Mouse (Mus musculus) adrenal gland, postnatal 4 days (tissue): ENCODE data around the gene Itgb6. TPM values are rescaled to one million over a fixed set of nuclear protein-coding genes. Genes with fewer than 3 reads are reported as not detected.
A peak's percentile ranks its signal among the peaks of the same experiment; 100 is the strongest.

Source experiments
- DNase-seq, 2 experiments: peaks; one replicate each; pipeline ENCODE4 v3.0.0; 2021 to 2022; ENCODE audit warnings: low spot score in 2 of 2, mixed read lengths in 2 of 2
- total RNA-seq, 2 experiments: library from RNA; stranded (reverse); gene quantifications; 2 replicates each; pipeline ENCODE4 v1.2.3; 2021

Itgb6 gene
- total RNA-seq, 2 experiments from 2014 or later = 1.3 to 4.0 TPM

DNA sequence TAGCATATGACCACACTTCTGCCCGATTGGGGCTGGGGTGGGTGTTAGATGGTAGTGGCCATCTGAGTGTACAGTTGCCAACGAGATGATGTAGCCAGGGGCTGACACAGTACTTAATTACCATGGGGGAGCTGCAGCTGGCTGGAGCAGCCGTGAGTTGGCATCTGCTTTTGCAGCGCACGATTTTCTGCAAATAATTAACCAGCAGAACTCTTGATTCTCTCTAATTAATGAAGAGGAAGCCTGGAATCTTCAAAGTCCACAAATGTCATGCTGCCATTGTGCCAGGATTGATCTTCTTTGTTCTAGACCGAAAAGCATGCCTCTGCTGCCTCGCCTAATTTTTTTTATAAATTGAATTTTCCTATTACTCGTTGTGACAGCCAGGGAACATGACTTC, 8.6 kb downstream of the Itgb6 start:
- no peak for DNase-seq

DNA sequence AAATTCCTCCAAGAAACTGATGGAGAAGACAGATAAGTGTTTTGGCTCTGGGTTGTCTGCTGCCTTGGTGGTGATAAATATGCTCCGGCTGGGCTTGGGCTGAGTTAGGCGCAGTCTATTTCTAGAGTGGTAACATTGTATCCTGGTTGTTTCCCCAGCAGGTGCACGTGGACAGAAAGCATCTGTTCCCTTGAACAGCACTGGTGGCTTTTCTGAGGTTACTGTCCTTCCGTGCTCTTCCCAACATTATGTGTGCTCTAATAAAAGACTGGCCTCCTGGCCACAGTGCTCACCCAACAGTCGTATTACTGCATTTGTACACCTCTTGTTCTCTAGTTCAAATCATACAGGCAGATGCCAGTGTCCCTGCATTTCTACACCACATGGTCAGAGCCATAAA, 9.6 kb downstream of the Itgb6 start:
- DNase-seq = no peak

DNA sequence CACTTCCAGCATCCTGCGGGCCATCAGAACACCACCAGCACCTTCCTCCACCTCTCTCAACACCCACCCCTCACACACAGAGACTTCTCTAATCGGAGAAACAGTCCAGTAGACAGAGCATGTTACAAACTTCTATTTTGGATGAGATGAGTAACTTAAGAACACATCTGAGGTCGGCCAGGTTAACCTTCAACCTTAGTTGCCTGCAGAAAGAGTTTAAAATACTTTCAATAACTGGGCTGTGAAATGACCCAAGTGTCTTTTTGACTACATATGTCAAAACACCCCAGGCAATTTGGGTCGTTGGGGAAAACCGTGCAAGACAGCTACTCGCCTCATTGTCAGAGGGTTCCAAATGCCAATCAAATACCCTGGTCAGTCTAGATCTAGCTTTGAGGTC, 10.0 kb downstream of the Itgb6 start:
- no peak for DNase-seq

DNA sequence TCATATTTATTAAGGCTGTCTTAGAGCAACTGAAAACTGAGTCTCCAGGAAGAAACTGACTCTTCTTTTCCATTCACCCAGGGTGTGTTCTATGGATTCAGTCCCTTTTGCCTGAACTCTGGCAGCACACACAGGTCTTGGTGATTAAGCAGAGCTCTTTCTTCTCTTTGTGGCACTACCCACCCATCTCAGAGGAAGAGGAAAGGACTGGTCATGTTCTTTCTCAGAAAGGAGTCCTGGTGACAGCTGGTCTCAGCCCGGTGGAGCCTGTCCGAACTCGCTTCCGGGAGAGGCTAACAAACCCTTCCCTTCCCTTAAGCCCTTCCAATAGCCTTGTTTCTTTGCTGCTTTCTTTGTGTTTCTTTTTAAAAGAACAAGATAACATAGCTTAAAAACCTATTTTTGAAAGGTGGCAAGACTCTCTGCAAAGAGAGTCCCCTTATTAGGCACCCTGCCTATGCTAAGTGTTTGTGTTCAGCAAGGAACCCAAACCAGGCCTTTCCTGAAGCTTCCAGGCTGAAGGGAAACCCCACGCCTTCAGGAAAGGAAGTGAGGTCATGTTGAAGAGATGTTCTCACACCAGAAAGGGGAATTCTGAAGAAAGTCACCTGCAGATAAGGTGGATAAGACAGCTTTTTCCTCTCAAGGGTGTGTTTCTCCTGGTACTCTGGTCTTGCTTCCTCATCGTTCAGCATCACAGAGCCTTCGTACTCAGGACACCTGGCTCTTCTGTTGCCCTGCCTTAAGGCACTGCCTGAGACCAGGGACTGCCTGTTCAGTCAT, 11.2 kb downstream of the Itgb6 start:
- DNase-seq = no peak

DNA sequence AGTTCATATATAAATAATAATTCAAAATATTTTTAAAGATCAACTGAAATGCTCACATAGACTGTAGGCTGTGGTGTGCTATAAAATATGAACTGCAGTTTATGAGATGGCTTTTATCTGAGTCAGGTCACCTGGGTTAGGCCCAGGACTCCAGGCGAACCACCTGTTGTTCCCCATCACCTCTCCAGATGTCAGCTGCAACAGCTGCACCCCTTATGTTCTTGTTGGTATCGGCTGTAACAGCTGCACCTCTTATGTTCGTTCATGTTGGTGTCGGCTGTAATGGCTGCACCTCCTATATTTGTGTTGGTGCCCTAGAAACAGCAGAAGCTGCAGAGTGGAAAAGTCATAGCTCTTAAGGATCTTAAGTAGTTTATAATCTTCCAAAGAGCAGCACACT, 12.1 kb downstream of the Itgb6 start:
- DNase-seq = no peak

DNA sequence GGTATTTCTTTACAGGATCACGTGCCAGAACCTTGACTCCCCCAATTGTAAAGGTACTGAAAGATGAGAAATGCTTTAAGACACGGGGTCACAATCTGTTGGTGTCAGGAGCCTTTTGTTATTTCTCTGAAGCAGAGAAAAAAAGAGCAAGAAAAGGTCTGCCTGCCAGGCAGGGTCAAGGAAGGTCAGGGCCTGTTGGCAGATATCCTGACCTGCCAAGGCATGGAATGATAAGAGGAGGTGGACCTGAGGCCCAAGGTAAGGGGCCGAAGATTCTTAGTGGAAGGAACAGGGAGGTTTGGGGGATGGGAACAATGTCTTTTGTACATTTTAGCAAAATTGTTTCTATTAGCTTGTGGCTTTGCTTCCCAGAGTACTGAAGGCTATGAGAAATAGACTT, 13.8 kb downstream of the Itgb6 start:
- DNase-seq = no peak

DNA sequence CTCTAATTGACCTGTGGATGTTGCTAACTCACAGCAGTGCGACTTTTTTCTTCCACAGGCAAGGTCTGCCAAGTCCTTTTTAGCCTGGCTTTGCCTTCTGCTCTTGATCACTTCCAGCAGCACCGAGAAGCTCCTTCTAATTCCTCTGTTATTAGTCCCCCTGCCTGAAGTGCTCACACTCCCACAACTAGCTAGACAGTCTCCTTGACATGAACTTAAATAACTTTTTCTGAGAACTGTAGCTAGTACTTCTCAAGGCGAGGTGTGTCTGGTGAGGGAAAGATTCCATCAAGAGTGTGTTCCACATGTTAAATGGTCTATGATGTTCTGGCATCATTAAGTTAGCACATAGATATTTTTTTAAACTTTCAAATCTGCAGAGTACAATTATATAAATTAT, 15.6 kb downstream of the Itgb6 start:
- no peak for DNase-seq

DNA sequence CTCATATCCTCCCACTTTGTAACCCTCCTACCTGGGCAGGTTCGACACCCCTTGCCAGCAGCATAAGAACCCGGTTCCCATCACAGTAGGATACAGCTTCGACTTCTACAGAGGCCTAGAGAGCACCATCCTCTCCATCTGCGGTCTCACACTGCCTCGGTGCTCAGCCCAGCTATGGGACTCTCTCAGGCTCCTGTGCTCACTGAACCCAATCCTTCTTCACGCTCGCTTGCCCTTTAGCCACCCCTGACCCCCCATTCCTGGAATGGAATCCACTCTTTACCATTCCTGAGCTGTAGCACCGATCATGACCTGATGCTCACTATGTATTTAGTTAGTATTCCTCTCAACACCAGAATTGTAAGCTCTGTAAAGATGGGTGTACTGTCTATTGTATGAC, 17.0 kb downstream of the Itgb6 start:
- DNase-seq = no peak

DNA sequence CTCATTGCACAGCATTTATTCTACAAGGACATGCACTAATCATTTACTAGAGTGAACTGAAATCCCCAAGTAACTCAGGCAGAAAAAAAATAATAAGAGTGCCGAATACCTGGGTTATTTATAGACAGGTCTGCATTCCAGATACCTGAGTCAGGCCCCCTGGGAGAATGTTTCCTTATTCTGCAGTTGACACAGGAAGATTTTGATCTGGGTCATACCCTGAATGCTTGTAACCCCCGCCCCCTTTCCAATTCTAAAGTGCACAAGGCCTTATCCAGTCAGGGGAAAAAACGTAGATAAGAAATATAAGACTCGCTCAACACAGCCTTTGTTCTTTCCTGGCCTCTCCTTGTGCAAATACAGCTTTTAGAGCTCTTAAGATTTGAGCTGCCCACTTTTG, 19.1 kb downstream of the Itgb6 start:
- DNase-seq = no peak

DNA sequence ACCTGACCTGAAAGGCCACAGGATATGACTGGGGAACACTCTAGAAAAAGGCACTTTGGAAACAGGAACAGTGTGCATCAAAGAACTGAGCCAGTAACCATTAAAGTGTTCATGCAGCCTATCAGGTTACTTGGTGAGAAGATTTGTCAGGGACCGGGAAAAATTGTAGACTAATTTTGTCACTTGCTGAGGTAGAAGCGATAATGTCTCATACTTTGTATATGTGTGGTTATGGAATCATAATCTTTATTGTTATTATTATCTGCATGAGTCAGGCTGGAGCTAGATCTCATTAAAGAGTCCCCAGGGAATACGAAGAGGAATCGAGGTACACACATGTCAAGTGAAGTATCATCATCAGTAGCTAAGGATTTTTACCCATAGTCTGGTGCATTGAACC, 21.5 kb downstream of the Itgb6 start:
- no peak for DNase-seq

DNA sequence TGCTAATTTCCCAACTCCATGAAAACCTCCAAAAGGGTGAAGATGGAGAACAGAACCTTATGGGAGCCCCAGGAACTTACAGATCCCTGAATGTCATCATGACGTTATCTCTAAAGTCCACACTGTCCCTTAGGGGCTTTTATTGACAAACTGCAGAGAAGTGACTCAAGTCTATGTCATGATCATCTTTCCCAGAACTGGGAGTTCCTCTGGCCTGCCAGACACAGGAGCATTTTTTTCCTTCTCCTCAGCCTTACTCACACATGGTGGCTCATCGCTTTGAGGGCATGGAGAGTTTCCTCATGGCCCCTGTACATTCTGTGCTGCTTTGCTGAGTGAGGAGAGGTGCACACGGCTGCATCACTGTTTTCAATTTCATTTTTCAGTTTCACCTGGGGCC, 22.4 kb downstream of the Itgb6 start:
- no peak for DNase-seq

DNA sequence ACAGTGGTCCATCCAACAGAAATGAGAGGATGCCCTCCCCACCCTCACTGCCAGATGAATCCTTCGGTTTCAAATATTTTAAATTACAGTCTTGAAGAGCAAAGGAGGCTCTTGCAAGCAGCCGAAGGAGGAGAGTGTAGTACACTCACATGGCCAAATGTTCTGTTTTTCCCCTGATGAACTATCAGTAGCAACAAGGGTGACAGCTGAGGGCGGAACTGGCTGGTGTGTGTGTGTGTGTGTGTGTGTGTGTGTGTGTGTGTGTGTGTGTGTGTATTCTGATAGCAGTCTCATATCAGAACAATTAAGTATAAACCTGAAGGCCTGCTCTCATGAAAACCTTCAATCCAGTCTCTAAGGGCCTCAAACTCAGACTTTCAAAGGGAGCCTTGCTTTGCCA, 22.9 kb downstream of the Itgb6 start:
- DNase-seq = no peak

DNA sequence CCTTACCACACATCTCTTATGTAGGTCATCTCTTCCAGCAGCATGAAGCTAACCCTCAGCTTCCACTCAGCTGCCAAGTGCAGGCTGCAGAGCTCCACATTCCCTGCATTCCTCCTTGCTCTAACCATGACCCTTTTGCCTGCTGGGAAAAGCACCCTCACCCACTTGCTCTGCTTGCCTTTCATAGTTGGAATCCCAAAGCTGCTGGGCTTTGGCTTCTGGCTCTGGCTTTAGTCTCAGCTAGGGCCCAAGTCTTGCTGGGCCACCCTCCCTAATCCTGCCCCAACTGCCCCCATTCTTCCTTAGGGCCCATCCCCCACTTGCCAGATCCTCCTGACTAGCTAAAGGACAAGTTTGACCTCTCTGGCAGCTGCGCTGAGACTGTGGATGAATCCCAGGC, 24.3 kb downstream of the Itgb6 start:
- DNase-seq = no peak

DNA sequence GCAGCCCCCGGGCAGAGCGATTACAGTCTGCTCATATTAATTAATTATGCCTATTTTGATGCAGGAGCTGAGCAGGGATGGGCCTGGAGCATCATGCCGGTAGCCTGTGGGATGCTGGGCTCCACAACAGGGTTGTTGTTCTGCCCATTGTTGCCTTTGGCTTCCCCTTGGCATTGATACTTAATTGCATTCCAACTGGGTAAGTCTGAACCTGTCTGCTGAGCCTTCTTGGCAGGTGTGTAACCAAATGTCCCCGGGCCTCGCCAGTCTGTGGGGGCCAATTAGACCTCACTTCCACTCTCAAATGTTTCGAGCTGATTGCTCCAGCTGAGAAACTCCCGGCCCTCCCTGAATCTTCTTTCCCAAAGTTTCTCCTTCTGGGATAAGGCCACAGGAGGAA, 24.9 kb downstream of the Itgb6 start:
- DNase-seq = no peak

DNA sequence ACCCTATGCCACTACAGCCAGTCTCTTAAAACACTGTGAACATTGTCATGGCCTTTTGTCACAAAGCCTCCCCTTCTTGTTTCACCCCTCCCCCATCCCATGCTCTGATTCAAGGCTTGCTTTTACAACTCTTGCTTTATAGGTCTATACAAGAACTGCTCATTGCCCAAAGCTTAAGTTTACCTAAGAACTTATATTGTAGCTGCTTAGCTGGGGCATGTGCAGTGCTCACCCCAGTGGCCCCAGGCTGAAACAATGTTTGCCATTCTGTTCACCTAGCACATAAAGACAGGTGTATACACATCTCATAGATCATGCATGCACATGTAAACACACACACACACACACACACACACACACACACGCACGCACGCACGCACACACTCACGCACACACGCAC, 25.9 kb downstream of the Itgb6 start:
- DNase-seq = no peak

DNA sequence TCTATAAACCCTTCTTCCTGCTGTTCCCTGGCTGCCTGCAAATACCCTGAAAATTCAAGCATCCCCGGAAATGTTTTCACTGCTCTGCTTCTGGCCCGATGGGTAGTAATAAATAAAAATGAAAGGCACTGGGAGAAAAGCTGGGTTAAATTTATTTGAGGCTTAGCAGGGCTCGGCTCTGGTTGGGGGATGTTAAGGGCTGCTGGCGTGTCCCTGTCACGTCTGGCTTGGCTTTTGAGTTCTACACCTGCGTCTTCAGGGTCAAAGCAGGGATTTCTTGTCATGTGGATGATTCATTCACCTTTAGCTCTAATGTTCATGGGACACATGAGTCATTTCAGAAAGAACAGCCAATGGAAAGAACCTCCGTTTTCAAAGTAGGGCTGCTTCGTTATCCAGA, 26.7 kb downstream of the Itgb6 start:
- no peak for DNase-seq

DNA sequence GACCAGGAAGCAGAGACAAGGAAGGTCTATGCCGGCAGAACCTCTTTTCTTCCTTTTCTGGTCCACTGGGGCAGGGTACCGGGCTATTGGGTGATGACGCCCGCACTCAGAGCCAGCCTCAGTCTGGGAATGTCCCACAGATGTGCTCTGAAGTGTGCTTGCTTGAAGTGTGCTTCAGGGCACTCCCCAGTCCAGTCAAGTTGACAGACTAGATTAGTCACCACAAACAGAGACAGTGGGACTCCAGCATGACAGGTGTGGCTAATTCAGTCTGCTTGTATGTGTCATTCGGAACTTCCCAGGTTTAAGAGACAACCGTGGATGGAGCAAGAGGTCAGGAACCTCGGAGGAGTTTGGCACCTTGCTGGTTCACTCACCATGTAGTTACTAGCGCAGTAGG, 27.9 kb downstream of the Itgb6 start:
- DNase-seq = no peak

DNA sequence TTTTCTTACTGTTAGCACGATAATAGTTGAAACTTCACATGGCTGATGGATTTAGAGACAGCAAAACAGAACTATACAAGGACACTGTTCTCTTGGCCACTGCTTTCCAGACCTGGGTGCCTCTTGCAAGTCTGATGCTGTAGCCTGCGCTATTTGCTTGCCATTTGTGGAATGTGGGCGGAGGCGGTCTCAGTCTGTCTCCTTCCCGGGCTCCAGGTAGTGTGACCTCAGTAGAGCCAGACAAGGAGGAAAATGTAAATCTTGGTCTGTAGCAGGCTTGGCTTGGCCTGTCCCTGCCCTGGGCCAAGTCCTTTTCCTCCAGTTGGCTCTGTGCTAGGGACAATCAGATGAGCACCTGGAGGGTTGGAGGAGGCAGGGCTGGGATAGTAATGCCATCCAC, 30.2 kb downstream of the Itgb6 start:
- no peak for DNase-seq

DNA sequence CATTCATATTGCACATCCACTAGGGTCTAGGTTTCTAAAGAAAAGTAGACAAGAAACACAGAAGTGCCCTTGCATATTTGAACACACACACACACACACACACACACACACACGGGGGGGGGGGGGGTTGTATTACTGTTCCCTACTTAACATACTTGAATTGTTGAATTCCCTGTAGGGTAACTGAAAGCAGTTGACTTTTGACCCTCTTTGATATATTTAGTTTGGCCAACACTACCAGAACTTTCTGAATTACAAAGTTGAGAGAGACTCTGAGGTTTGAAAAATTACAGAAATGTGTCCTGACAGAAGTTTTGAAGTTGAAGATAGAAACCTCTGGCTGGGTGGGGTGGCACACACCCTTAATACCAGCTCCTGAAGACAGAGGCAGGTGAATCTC, 32.2 kb downstream of the Itgb6 start:
- no peak for DNase-seq

DNA sequence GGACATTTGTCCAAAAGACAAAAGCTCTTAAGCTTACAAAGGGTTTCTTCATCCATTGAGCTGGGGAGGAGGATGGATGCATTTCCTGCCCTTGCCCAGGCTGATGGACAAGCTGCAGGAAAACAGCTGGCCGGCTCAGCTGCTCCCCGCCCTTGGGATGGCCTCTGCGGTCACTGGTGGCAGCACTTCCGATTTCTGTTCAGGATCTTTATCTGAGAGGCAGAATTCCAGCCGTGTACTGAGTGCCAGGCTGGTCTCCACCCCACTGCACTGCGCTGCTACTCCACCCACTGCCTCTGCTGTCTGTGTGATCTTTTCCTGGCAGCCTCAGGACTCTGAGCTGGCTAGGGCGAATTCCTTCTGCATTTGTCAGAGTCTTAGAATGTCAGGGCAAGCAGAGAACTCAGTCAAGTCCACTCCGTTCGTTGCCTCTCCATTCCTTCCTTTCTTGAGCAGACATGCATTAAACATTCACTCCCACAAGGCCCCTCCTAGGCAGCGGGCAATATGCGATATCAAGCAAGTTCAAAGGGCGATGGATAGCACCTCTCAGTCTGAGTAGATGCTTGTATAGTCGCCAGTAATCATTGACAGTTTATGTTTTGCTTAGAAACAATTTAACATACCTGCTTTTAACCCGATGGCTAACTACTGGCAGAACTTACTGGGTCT, 33.4 kb downstream of the Itgb6 start:
- DNase-seq = peak in 1 of 2 experiments; percentile 8

DNA sequence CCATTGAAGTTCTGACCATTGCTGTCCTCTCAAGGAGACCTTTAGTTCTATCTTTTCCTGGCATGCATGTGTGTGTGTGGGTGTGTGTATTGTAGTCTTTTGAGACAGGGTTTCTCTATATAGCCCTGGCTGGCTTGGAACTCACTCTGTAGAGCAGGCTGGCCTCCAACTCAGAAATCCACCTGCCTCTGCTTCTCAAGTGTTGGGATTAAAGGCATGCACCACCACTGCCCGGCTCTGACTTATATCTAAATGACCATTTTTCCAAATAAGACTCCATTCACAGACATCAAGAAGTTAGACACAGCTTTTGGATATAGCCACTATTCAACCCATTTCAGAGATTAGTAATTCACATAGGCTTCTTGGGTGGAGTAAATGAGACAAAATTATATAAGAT, 34.3 kb downstream of the Itgb6 start:
- DNase-seq = no peak

DNA sequence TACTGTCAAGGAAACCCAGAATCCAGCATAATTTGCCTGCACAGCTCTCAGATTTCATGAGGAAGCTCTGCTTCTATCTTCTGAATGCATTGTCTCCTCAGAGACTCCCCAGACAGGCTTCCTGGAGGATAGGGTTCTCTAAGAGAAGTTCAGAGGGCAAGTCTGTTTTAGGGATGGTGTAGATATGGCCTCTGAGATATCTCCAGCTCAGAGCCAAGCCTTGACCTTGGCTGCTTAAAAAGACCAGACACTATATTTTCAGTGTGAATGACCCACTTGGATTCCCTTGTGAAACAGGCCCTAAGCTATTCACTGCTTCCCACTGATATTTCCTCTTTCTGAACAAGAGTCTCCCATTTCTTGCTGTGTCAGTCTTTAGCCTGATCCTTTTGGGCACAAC, 36.5 kb downstream of the Itgb6 start:
- no peak for DNase-seq

DNA sequence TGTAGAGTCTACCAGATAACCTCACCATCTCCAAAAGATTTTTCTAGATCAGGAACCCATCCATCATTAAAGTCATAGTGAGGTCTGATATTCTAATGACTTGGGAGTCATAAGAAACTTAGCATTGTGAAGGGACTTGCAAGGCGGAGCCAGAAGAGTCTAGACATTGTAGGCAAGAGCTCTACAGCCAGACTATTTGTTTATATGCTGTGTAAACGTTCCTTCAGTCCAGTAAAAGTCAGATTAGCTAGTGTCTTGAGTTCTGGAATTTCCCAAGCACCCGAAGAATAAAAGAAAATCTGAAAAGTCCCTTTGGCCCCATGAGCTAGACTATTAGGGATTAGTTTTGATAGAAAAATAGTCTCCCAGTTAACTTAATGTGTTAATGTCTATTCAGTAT, 38.3 kb downstream of the Itgb6 start:
- no peak for DNase-seq
